Mouse (Mus musculus) heart, embryonic 11.5 days (tissue): ENCODE measurements around the gene Kcnc1. TPM values are rescaled to one million over a fixed set of nuclear protein-coding genes. Genes with fewer than 3 reads are reported as not detected.

ENCODE experiments used
- ATAC-seq: fragments of 200-750 bp; cut with Nextera tagmentation; replicated peaks from 2 replicates; pipeline ENCODE4 v1.8.0; 2017; ENCODE audit warnings: moderate library complexity; ENCODE audit not compliant: insufficient number of reproducible peaks, low FRiP score, low TSS enrichment
- H3K27ac ChIP-seq: fragments of 300-500 bp; sonication (generic); 2 replicates; pipeline ENCODE4 v1.5.1; 2014; ENCODE audit warnings: mild to moderate bottlenecking, low read depth, low read length
- H3K27me3 ChIP-seq: fragments of 300-500 bp; sonication (generic); 2 replicates; pipeline ENCODE4 v1.6.1; 2014; ENCODE audit warnings: mild to moderate bottlenecking, low read length, mixed read lengths; ENCODE audit not compliant: control insufficient read depth, insufficient read depth
- H3K36me3 ChIP-seq: fragments of 300-500 bp; sonication (generic); 2 replicates; pipeline ENCODE4 v1.6.1; 2014; ENCODE audit warnings: mild to moderate bottlenecking, low read length, moderate library complexity, mixed read lengths; ENCODE audit not compliant: control insufficient read depth, insufficient read depth
- H3K4me1 ChIP-seq: fragments of 300-500 bp; sonication (generic); 2 replicates; pipeline ENCODE4 v1.6.1; 2014; ENCODE audit warnings: low read length; ENCODE audit not compliant: control insufficient read depth, insufficient read depth
- H3K4me2 ChIP-seq: fragments of 300-500 bp; sonication (generic); 2 replicates; pipeline ENCODE4 v1.6.1; 2014; ENCODE audit warnings: mild to moderate bottlenecking, moderate library complexity
- H3K4me3 ChIP-seq: fragments of 300-500 bp; sonication (generic); 2 replicates; pipeline ENCODE4 v1.5.1; 2014; ENCODE audit warnings: low read depth, low read length
- H3K9ac ChIP-seq: fragments of 300-500 bp; sonication (generic); 2 replicates; pipeline ENCODE4 v1.6.1; 2014; ENCODE audit warnings: mild to moderate bottlenecking, low read depth, low read length, moderate library complexity
- H3K9me3 ChIP-seq: fragments of 300-500 bp; sonication (generic); replicated peaks from 2 replicates; pipeline ENCODE4 v1.6.1; 2016; ENCODE audit warnings: low read length; ENCODE audit not compliant: control insufficient read depth
- WGBS: fragments of 180-500 bp; shearing (Covaris S2); extraction: QIAGEN DNeasy Blood & Tissue Kit; methylation state at CpG from one replicate; pipeline ENCODE4 v1.1.7; 2014; ENCODE audit not compliant: insufficient replicate concordance; 5-methylcytosine and 5-hydroxymethylcytosine counted together
- polyA plus RNA-seq: library from polyadenylated mRNA; unstranded; fragments of >200 nt; fragmentation: Nextera tagmentation; extraction: Ambion mirVana; gene quantifications from 2 replicates; pipeline ENCODE4 v1.2.1, GENCODE M21; 2014

Kcnc1 gene
- polyA plus RNA-seq, 1 experiment from 2014 or later, result 0.21 TPM

GRCm38 (mm10) chr7:46389456-46390085, 6.7 kb upstream of the Kcnc1 start:
- WGBS, result 81% methylated on average over 10 of the region's 10 CpGs
- Histone ChIP-seq H3K9ac (no peak overlapping the region), H3K9me3 (no peaks in the 10 kb centered on the region), H3K4me3 (no peak overlapping the region), H3K27ac (no peak overlapping the region), H3K4me1 (no peaks in the 10 kb centered on the region), H3K27me3 (peaks cover 20% of the 10 kb centered on the region), H3K4me2 (no peak overlapping the region), H3K36me3 (no peaks in the 10 kb centered on the region)
- no peak for ATAC-seq

- H3K9ac ChIP-seq, result no peak overlapping the region
- no peaks in the 10 kb centered on the region for H3K4me1 ChIP-seq
- no peak overlapping the region for H3K4me3 ChIP-seq
- WGBS, result 63% methylated on average over 4 of the region's 4 CpGs
- H3K9me3 ChIP-seq, result no peaks in the 10 kb centered on the region
- no peaks in the 10 kb centered on the region for H3K36me3 ChIP-seq
- ATAC-seq, result no peak
- no peak overlapping the region for H3K27ac ChIP-seq
- peaks cover 26% of the 10 kb centered on the region for H3K27me3 ChIP-seq
- no peak overlapping the region for H3K4me2 ChIP-seq
Observed at GRCm38 (mm10) chr7:46390226-46390625, 6.1 kb upstream of the Kcnc1 start.

GRCm38 (mm10) chr7:46391701-46392100, 4.6 kb upstream of the Kcnc1 start:
- Histone ChIP-seq H3K4me3 (no peak overlapping the region), H3K4me1 (peaks cover 4% of the 10 kb centered on the region), H3K4me2 (no peak overlapping the region), H3K36me3 (no peaks in the 10 kb centered on the region), H3K27ac (no peak overlapping the region), H3K9ac (no peak overlapping the region), H3K27me3 (peaks cover 36% of the 10 kb centered on the region), H3K9me3 (no peaks in the 10 kb centered on the region)
- ATAC-seq, result no peak
- WGBS, result 58% methylated on average over 5 of the region's 5 CpGs

GRCm38 (mm10) chr7:46393116-46393515, 3.2 kb upstream of the Kcnc1 start:
- H3K4me2 ChIP-seq, result no peak overlapping the region
- WGBS, result 0% methylated on average over 2 of the region's 2 CpGs
- H3K36me3 ChIP-seq, result no peaks in the 10 kb centered on the region
- H3K27ac ChIP-seq, result no peak overlapping the region
- H3K27me3 ChIP-seq, result peaks cover 50% of the 10 kb centered on the region
- no peak overlapping the region for H3K9ac ChIP-seq
- no peak for ATAC-seq
- no peaks in the 10 kb centered on the region for H3K9me3 ChIP-seq
- H3K4me1 ChIP-seq, result peaks cover 4% of the 10 kb centered on the region
- H3K4me3 ChIP-seq, result no peak overlapping the region

- 32% methylated on average over 12 of the region's 12 CpGs for WGBS
- Histone ChIP-seq H3K4me1 (peaks cover 4% of the 10 kb centered on the region), H3K9ac (no peak overlapping the region), H3K27me3 (peaks cover 58% of the 10 kb centered on the region), H3K4me3 (no peak overlapping the region), H3K36me3 (no peaks in the 10 kb centered on the region), H3K4me2 (no peak overlapping the region), H3K27ac (no peak overlapping the region), H3K9me3 (no peaks in the 10 kb centered on the region)
- ATAC-seq, result no peak
Observed at GRCm38 (mm10) chr7:46393718-46394511, 2.4 kb upstream of the Kcnc1 start.

GRCm38 (mm10) chr7:46394933-46395332, 1.4 kb upstream of the Kcnc1 start:
- WGBS, result 50% methylated on average over 4 of the region's 4 CpGs
- Histone ChIP-seq H3K4me3 (no peak overlapping the region), H3K9ac (no peak overlapping the region), H3K9me3 (no peaks in the 10 kb centered on the region), H3K36me3 (no peaks in the 10 kb centered on the region), H3K27ac (no peak overlapping the region), H3K4me1 (peaks cover 4% of the 10 kb centered on the region), H3K4me2 (no peak overlapping the region), H3K27me3 (peaks cover 69% of the 10 kb centered on the region)
- ATAC-seq, result no peak

- peaks cover 74% of the 10 kb centered on the region for H3K27me3 ChIP-seq
- no peaks in the 10 kb centered on the region for H3K9me3 ChIP-seq
- H3K4me1 ChIP-seq, result peaks cover 4% of the 10 kb centered on the region
- no peaks in the 10 kb centered on the region for H3K36me3 ChIP-seq
- H3K4me3 ChIP-seq, result no peak overlapping the region
- no peak overlapping the region for H3K9ac ChIP-seq
- WGBS, result 42% methylated on average over 6 of the region's 6 CpGs
- ATAC-seq, result no peak
- H3K4me2 ChIP-seq, result peak overlapping the region; percentile 98; the same call in 1 of the 2 replicates
- no peak overlapping the region for H3K27ac ChIP-seq
Observed at GRCm38 (mm10) chr7:46395571-46395970, 726 bp upstream of the Kcnc1 start.

- Histone ChIP-seq H3K9me3 (no peaks in the 10 kb centered on the region), H3K36me3 (no peaks in the 10 kb centered on the region), H3K27ac (no peak overlapping the region), H3K4me2 (peak overlapping the region; percentile 98), H3K9ac (no peak overlapping the region), H3K27me3 (peaks cover 74% of the 10 kb centered on the region), H3K4me1 (peaks cover 4% of the 10 kb centered on the region), H3K4me3 (peak overlapping the region; percentile 54)
- no peak for ATAC-seq
- under 1% methylated on average over 60 of the region's 64 CpGs for WGBS
Observed at GRCm38 (mm10) chr7:46396928-46397731, 833 bp downstream of the Kcnc1 start.
